Mouse (Mus musculus) subcutaneous adipose tissue, adult 2 months (tissue): ENCODE results near the gene Sult3a2. TPM values are rescaled to one million over a fixed set of nuclear protein-coding genes. Genes with fewer than 3 reads are reported as not detected.

Experiments used
- polyA plus RNA-seq: library from polyadenylated mRNA; depleted of rRNA; stranded (reverse); fragments of >200 nt; gene quantifications from 2 replicates; pipeline ENCODE4 v1.2.3, GENCODE M21; 2012; ENCODE audit warnings: low replicate concordance; rRNA removed

Gene Sult3a2
- not detected in 2 replicates for polyA plus RNA-seq

GRCm38 (mm10) chr10:33786604-33787003, at the start of gene Sult3a2:
Sult3a2 (minus strand) TSS chr10:33786704.

Other genes with a start within 250 kb of the Sult3a2 start
- gene Clvs2, start 161.9 kb downstream of the Sult3a2 start, polyA plus RNA-seq: 3.0 TPM in 1 of 2 replicates, not detected in the other
- gene Sult3a1, start 71.0 kb upstream of the Sult3a2 start, polyA plus RNA-seq: not detected in 2 replicates
- gene Rsph4a, start 118.4 kb upstream of the Sult3a2 start, polyA plus RNA-seq: 0.04 TPM in 1 of 2 replicates, not detected in the other
- 6.0 and 7.0 TPM in 2 replicates for gene Zup1, start 164.6 kb upstream of the Sult3a2 start, polyA plus RNA-seq
- 24.1 and 38.3 TPM in 2 replicates for gene Rwdd1, start 232.9 kb upstream of the Sult3a2 start, polyA plus RNA-seq